Mouse (Mus musculus): ENCODE data around the gene Gas2l3. TPM values are rescaled to one million over a fixed set of nuclear protein-coding genes. Genes with fewer than 3 reads are reported as not detected.
A peak's percentile ranks its signal among the peaks of the same experiment; 100 is the strongest.

The Gas2l3 gene
- polyA plus RNA-seq, 1 experiment from 2014 or later, result 8.5 TPM

DNA sequence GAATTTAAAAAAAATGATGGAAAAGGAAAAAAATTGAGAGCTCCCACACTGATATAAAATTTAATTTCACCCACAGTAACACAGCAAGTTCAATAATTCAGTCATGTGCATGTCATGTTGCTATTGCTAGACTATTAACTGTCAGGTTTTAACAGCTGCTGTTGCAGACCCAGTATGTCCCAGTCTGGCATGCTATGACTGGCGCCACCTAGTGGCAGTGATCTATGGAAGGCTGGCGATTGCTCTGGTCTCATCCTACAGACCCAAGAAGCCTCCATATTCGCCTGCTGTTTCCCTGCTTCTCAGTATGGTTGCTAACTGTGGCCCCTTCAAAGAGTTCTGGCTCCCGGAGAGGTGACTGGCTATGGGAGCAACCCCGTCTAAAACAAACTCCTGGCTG lies 60.3 kb downstream of the Gas2l3 start:
- H3K9me3 ChIP-seq (replicated peaks; ENCODE audit: control insufficient read depth, low read length), result no peaks in the 10 kb centered on the region
- DNase-seq (ENCODE audit: low spot score) (peak; percentile 83), ATAC-seq (replicated peaks; ENCODE audit: insufficient number of reproducible peaks, low FRiP score, low TSS enrichment, low read depth) (no peak)
- WGBS, result 4% methylated on average over 5 of the region's 5 CpGs
- H3K4me1 ChIP-seq (ENCODE audit: control insufficient read depth, insufficient read depth, low read length), result no peaks in the 10 kb centered on the region
- no peak overlapping the region for H3K27ac ChIP-seq (replicated peaks; ENCODE audit: low read depth, low read length)
- H3K36me3 ChIP-seq (replicated peaks; ENCODE audit: control insufficient read depth, insufficient read depth, low read depth, low read length), result no peaks in the 10 kb centered on the region
- H3K27me3 ChIP-seq (ENCODE audit: control insufficient read depth, insufficient read depth, low read length), result no peaks in the 10 kb centered on the region
- H3K4me2 ChIP-seq (ENCODE audit: low read depth, low read length), result no peak overlapping the region
- no peak overlapping the region for H3K4me3 ChIP-seq (ENCODE audit: low read depth, low read length)
- H3K9ac ChIP-seq (replicated peaks; ENCODE audit: low read length), result no peak overlapping the region

DNA sequence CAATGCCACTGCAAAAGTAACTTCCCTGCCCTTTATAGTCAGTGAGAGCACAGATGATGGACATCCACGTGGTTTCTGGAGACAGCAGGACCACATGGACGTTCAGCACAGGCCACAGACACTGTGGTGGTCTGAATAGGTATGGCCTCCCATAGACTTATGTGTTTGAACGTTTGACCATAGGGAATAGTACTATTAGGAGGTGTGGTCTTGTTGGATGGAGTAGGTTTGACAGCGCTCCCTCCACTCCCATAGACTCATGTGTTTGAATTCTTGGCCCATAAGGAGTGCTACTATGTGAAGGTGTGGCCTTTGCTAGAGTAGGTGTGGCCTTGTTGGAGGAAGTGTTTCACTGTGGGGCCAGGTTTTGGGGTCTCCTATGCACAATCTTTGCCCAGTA lies 66.0 kb downstream of the Gas2l3 start:
- Histone ChIP-seq H3K9me3 (replicated peaks; ENCODE audit: control insufficient read depth, low read length) (no peaks in the 10 kb centered on the region), H3K4me3 (ENCODE audit: low read depth, low read length) (no peak overlapping the region), H3K4me2 (ENCODE audit: low read depth, low read length) (no peak overlapping the region), H3K9ac (replicated peaks; ENCODE audit: low read length) (no peak overlapping the region), H3K36me3 (replicated peaks; ENCODE audit: control insufficient read depth, insufficient read depth, low read depth, low read length) (no peaks in the 10 kb centered on the region), H3K27ac (replicated peaks; ENCODE audit: low read depth, low read length) (no peak overlapping the region), H3K4me1 (ENCODE audit: control insufficient read depth, insufficient read depth, low read length) (no peaks in the 10 kb centered on the region), H3K27me3 (ENCODE audit: control insufficient read depth, insufficient read depth, low read length) (no peaks in the 10 kb centered on the region)
- ATAC-seq (replicated peaks; ENCODE audit: insufficient number of reproducible peaks, low FRiP score, low TSS enrichment, low read depth) (no peak), DNase-seq (ENCODE audit: low spot score) (no peak)
- WGBS, result 70% methylated on average over 4 of the region's 4 CpGs

DNA sequence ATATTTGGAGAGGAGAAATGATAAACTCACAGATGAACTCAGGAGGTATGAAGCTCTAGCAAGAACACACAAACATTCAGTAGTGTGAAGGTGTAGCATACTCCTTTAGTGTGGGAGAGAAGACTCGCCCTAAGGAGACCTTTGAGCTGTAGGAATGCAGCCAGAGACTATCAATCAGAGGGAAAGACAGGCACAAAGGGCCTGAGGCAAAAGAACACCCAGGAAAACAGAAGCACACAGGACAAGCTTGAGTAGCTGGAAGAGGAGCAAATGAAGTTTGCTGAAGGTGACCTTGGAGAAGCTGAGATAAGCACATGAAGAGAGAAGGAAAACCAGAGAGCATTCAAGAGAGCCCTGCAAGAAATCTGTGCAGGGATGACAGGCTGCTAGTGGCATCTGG lies 73.7 kb downstream of the Gas2l3 start:
- Histone ChIP-seq H3K4me1 (ENCODE audit: control insufficient read depth, insufficient read depth, low read length) (no peaks in the 10 kb centered on the region), H3K36me3 (replicated peaks; ENCODE audit: control insufficient read depth, insufficient read depth, low read depth, low read length) (no peaks in the 10 kb centered on the region), H3K27ac (replicated peaks; ENCODE audit: low read depth, low read length) (no peak overlapping the region), H3K4me3 (ENCODE audit: low read depth, low read length) (no peak overlapping the region), H3K27me3 (ENCODE audit: control insufficient read depth, insufficient read depth, low read length) (no peaks in the 10 kb centered on the region), H3K9me3 (replicated peaks; ENCODE audit: control insufficient read depth, low read length) (no peaks in the 10 kb centered on the region), H3K4me2 (ENCODE audit: low read depth, low read length) (no peak overlapping the region), H3K9ac (replicated peaks; ENCODE audit: low read length) (no peak overlapping the region)
- no peak for DNase-seq (ENCODE audit: low spot score)
- ATAC-seq (replicated peaks; ENCODE audit: insufficient number of reproducible peaks, low FRiP score, low TSS enrichment, low read depth), result no peak
- 63% methylated on average over 1 of the region's 1 CpGs for WGBS

DNA sequence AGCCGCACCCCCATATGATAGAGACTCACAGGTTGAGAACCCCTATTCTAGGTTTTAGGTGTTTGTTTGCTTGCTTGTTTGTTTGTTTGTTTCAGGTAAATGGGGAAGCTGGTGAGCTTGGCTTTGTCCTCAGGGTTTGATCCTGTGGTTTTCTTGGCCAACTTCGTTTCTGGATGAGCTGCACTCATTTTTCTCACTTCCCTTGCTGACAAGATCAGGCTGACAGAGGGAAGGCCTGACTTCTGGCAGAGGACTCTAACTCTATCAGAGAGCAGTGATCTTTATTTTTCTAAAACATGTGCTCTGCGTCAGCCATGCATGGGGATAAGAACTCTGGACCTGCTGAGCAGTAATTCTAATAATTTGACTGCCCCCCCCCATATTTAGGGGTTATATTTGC lies 84.8 kb downstream of the Gas2l3 start:
- Histone ChIP-seq H3K36me3 (replicated peaks; ENCODE audit: control insufficient read depth, insufficient read depth, low read depth, low read length) (no peaks in the 10 kb centered on the region), H3K4me1 (ENCODE audit: control insufficient read depth, insufficient read depth, low read length) (no peaks in the 10 kb centered on the region), H3K4me3 (ENCODE audit: low read depth, low read length) (no peak overlapping the region), H3K9ac (replicated peaks; ENCODE audit: low read length) (no peak overlapping the region), H3K4me2 (ENCODE audit: low read depth, low read length) (no peak overlapping the region), H3K27ac (replicated peaks; ENCODE audit: low read depth, low read length) (no peak overlapping the region), H3K9me3 (replicated peaks; ENCODE audit: control insufficient read depth, low read length) (no peaks in the 10 kb centered on the region), H3K27me3 (ENCODE audit: control insufficient read depth, insufficient read depth, low read length) (no peaks in the 10 kb centered on the region)
- ATAC-seq (replicated peaks; ENCODE audit: insufficient number of reproducible peaks, low FRiP score, low TSS enrichment, low read depth), result no peak
- WGBS, result 78% methylated on average over 3 of the region's 3 CpGs
- DNase-seq (ENCODE audit: low spot score), result no peak

Other genes with a start within 250 kb of the Gas2l3 start
- 1.4 and 1.7 TPM in 2 replicates for gene Ano4, start 99.2 kb downstream of the Gas2l3 start, polyA plus RNA-seq (2014; fragmentation: Nextera tagmentation; extraction: Ambion mirVana)
- gene Nr1h4, start 89.6 kb upstream of the Gas2l3 start, polyA plus RNA-seq (2014; fragmentation: Nextera tagmentation; extraction: Ambion mirVana), result not detected in 2 replicates
- gene Slc17a8, start 177.3 kb upstream of the Gas2l3 start, polyA plus RNA-seq (2014; fragmentation: Nextera tagmentation; extraction: Ambion mirVana), result 0.13 and 0.18 TPM in 2 replicates
- gene Scyl2, start 242.3 kb upstream of the Gas2l3 start, polyA plus RNA-seq (2014; fragmentation: Nextera tagmentation; extraction: Ambion mirVana), result 26.9 and 30.6 TPM in 2 replicates

Measured in embryonic facial prominence, embryonic 11.5 days (tissue).